28 mouse cellular contexts compared by ENCODE assay signal in the genomic region with DNA sequence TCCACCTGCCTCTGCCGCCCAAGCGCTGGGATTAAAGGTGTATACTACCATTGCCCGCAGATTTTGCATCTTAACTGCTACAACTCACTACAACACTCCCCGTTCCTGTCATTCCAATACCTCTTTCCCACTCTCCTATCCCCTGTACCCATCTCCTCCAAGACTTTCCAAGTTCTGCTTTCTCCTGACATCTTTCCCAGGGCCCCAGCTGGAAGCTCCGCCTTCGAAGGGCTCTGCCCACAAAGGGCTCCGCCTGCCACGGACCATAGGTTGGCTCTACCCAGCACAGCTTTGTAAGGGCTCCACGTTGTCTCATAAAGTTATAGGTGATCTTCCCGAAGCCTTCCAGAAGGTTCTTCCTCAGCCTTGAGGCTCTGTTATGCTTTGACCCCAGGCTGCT.
DNase-seq lines count a peak whose midpoint lies in the region; ATAC-seq and TF ChIP-seq lines count a peak whose summit lies in the region.
"Had no signal": no experiment of that assay in that cellular context is flagged by ENCODE, and none has a peak within 500 bp of the region (broad histone marks: within the 10 kb centered on the region; RNA-seq: fewer than 3 reads in every experiment).

No protein-coding gene starts in this region.

- H3K4me3 ChIP-seq in heart, postnatal 0 days (ENCODE audit: low read depth, low read length), result no peak overlapping the region
- no peak overlapping the region for H3K4me3 ChIP-seq in neural tube, embryonic 15.5 days (replicated peaks)
- H3K4me3 ChIP-seq in stomach, postnatal 0 days (ENCODE audit: low read depth, low read length), result no peak overlapping the region
- H3K4me3 ChIP-seq: embryonic facial prominence, embryonic 10.5 days; embryonic facial prominence, embryonic 15.5 days; forebrain, embryonic 12.5 days; liver, embryonic 12.5 days; myocyte; neural tube, embryonic 13.5 days had no signal

- no peak for TF ChIP-seq CTCF in heart, postnatal 0 days (IDR thresholded peaks at IDR 0.05; ENCODE audit: low read depth)
- no peak for TF ChIP-seq CTCF in stomach, postnatal 0 days (IDR thresholded peaks at IDR 0.05; ENCODE audit: low read depth)

- no peaks in the 10 kb centered on the region for H3K36me3 ChIP-seq in heart, postnatal 0 days (replicated peaks; ENCODE audit: control insufficient read depth, insufficient read depth, low read length)
- H3K36me3 ChIP-seq in neural tube, embryonic 15.5 days, result no peaks in the 10 kb centered on the region
- no peaks in the 10 kb centered on the region for H3K36me3 ChIP-seq in stomach, postnatal 0 days (ENCODE audit: control insufficient read depth, insufficient read depth, low read length)
- H3K36me3 ChIP-seq: embryonic facial prominence, embryonic 10.5 days; embryonic facial prominence, embryonic 15.5 days; forebrain, embryonic 12.5 days; liver, embryonic 12.5 days; neural tube, embryonic 13.5 days had no signal

- peak overlapping the region; percentile 80 for H3K27ac ChIP-seq in heart, postnatal 0 days (ENCODE audit: low read depth)
- H3K27ac ChIP-seq in neural tube, embryonic 15.5 days (replicated peaks), result no peak overlapping the region
- H3K27ac ChIP-seq in stomach, postnatal 0 days (replicated peaks), result no peak overlapping the region
- H3K27ac ChIP-seq: embryonic facial prominence, embryonic 10.5 days; embryonic facial prominence, embryonic 15.5 days; forebrain, embryonic 12.5 days; liver, embryonic 12.5 days; neural tube, embryonic 13.5 days had no signal

- ATAC-seq in heart, postnatal 0 days (ENCODE audit: insufficient read depth, low read depth), result no peak
- ATAC-seq in neural tube, embryonic 15.5 days (ENCODE audit: low FRiP score), result no peak
- peak; percentile 22; the same call in 1 of the 2 replicates for ATAC-seq in stomach, postnatal 0 days (ENCODE audit: low FRiP score, low TSS enrichment)
- ATAC-seq: forebrain, postnatal 0 days; liver, embryonic 12.5 days; midbrain, embryonic 16.5 days; Patski had no signal

- no peak overlapping the region for H3K4me2 ChIP-seq in heart, postnatal 0 days (ENCODE audit: low read depth, low read length)
- no peak overlapping the region for H3K4me2 ChIP-seq in neural tube, embryonic 15.5 days
- no peak overlapping the region for H3K4me2 ChIP-seq in stomach, postnatal 0 days (replicated peaks; ENCODE audit: low read depth)
- H3K4me2 ChIP-seq: embryonic facial prominence, embryonic 15.5 days; forebrain, embryonic 12.5 days; liver, embryonic 12.5 days; midbrain, embryonic 11.5 days; neural tube, embryonic 13.5 days had no signal

- no peak for TF ChIP-seq EP300 in heart, postnatal 0 days (IDR thresholded peaks at IDR 0.05; ENCODE audit: low read depth)
- no peak for TF ChIP-seq EP300 in stomach, postnatal 0 days (optimal IDR thresholded peaks at IDR 0.05)

- H3K27me3 ChIP-seq in heart, postnatal 0 days (ENCODE audit: control insufficient read depth, insufficient read depth, low read length), result no peaks in the 10 kb centered on the region
- no peaks in the 10 kb centered on the region for H3K27me3 ChIP-seq in neural tube, embryonic 15.5 days (replicated peaks)
- H3K27me3 ChIP-seq in stomach, postnatal 0 days (ENCODE audit: control insufficient read depth, insufficient read depth, low read length), result no peaks in the 10 kb centered on the region
- H3K27me3 ChIP-seq: embryonic facial prominence, embryonic 15.5 days; liver, embryonic 12.5 days; neural tube, embryonic 13.5 days; Patski had no signal

- H3K9ac ChIP-seq in heart, postnatal 0 days (replicated peaks; ENCODE audit: low read depth, low read length), result no peak overlapping the region
- no peak overlapping the region for H3K9ac ChIP-seq in neural tube, embryonic 15.5 days (replicated peaks)
- H3K9ac ChIP-seq in stomach, postnatal 0 days (ENCODE audit: low read length), result no peak overlapping the region
- H3K9ac ChIP-seq: embryonic facial prominence, embryonic 15.5 days; forebrain, embryonic 12.5 days; forebrain, postnatal 0 days; liver, embryonic 12.5 days; liver, postnatal 0 days; neural tube, embryonic 13.5 days had no signal

- no peaks in the 10 kb centered on the region for H3K9me3 ChIP-seq in heart, postnatal 0 days (replicated peaks; ENCODE audit: control insufficient read depth, low read length)
- H3K9me3 ChIP-seq in neural tube, embryonic 15.5 days (replicated peaks), result no peaks in the 10 kb centered on the region
- H3K9me3 ChIP-seq in stomach, postnatal 0 days (ENCODE audit: control insufficient read depth, low read length), result no peaks in the 10 kb centered on the region
- H3K9me3 ChIP-seq: embryonic facial prominence, embryonic 10.5 days; embryonic facial prominence, embryonic 15.5 days; forebrain, embryonic 12.5 days; liver, embryonic 12.5 days; neural tube, embryonic 13.5 days had no signal

- intact Hi-C loops in heart, postnatal 36 days (cut with DNase I), result loop anchor here (10.0 kb wide), 2 partner anchors 49 to 119 kb away; no protein-coding TSS in a partner anchor

- 86% methylated on average over 10 of the region's 10 CpGs for WGBS in heart, postnatal 0 days
- WGBS in neural tube, embryonic 15.5 days, result 86% methylated on average over 10 of the region's 10 CpGs
- 75% methylated on average over 10 of the region's 10 CpGs for whole genome bisulfite sequencing in stomach, postnatal 0 days

- H3K4me1 ChIP-seq in heart, postnatal 0 days (ENCODE audit: control insufficient read depth, insufficient read depth), result peaks cover 20% of the 10 kb centered on the region
- H3K4me1 ChIP-seq in neural tube, embryonic 15.5 days, result peaks cover 11% of the 10 kb centered on the region; the same call in 1 of the 2 replicates
- H3K4me1 ChIP-seq in stomach, postnatal 0 days (replicated peaks; ENCODE audit: control insufficient read depth, insufficient read depth), result no peaks in the 10 kb centered on the region
- H3K4me1 ChIP-seq: forebrain, embryonic 12.5 days; liver, embryonic 12.5 days had no signal

- peak; percentile 69 for DNase-seq in heart, adult 11 months
- no peak for DNase-seq in heart, postnatal 36 days
- no peak for DNase-seq in heart, postnatal 0 days (ENCODE audit: low spot score)
- no peak for DNase-seq in heart, adult 18-20 months
- DNase-seq in neural tube, embryonic 10.5 days (ENCODE audit: extremely low spot score, low spot score), result peak; percentile 37
- no peak for DNase-seq in stomach, postnatal 0 days (ENCODE audit: low spot score)
- DNase-seq: adrenal gland, postnatal 36 days; cerebellum, adult 8-10 months; cerebellum, postnatal 25 days; forebrain, postnatal 0 days; heart, postnatal 10 days; kidney, adult 18-20 months; kidney, postnatal 10 days; layer of hippocampus, postnatal 36 days; left cerebral cortex, postnatal 4 days; liver, postnatal 0 days; lung, postnatal 36 days; right cerebral cortex, postnatal 4 days had no signal

Comparison
In these comparisons a context has a peak if more than half of its experiments do, and no peak if none do; other contexts are left out.
1. DNase-seq: peak in heart, adult 11 months (single experiment) and neural tube, embryonic 10.5 days (single experiment); none in heart, postnatal 36 days (0 of 2), heart, postnatal 0 days (single experiment), heart, adult 18-20 months (0 of 2) and stomach, postnatal 0 days (single experiment).